Mouse (Mus musculus): ENCODE results near the gene Fstl1.

Fstl1 gene

DNA sequence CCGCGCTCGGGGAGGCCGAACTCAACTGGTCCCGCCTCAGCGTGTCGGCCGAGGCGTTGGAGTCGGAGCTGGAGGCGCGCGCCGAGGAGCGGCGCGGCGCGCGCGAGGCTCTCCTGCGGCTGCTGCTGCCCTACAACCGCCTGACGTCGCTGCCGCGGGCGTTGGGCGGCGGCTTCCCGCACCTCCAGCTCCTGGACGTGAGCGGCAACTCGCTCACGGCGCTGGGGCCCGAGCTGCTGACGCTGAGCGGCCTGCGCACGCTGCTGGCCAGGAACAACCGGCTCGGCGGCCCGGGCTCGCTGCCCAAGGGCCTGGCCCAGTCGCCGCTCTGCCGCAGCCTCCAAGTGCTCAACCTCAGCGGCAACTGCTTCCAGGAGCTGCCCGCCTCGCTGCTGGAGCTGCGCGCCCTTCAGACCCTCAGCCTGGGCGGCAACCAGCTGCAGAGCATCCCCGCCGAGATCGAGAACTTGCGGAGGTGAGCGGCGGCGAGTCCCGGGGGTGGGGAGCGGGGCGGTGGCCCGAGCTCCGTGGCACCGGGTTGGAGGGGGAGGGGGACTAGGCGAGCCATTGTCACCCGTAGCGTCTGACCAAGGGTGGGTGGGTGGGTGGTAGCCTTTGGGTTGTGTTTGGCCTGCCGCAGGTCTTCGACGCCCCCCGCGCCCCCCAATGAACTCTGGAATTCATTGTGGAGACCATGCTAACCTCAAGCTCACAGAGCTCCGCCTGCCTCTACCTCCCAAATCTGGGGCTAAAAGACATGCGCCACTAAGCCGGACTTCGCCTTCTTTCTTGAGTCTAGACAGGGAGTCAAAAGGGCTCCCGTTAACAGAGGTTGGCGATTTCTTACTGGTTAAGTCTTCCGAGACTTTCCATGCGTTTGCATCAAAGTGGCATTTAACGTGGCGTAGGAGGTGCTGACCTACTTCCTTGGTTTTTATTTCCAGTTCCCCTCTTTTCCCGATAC is 92.1 kb downstream of the Fstl1 start:
- DNase-seq (ENCODE audit: low read depth, low spot score): no peak

DNA sequence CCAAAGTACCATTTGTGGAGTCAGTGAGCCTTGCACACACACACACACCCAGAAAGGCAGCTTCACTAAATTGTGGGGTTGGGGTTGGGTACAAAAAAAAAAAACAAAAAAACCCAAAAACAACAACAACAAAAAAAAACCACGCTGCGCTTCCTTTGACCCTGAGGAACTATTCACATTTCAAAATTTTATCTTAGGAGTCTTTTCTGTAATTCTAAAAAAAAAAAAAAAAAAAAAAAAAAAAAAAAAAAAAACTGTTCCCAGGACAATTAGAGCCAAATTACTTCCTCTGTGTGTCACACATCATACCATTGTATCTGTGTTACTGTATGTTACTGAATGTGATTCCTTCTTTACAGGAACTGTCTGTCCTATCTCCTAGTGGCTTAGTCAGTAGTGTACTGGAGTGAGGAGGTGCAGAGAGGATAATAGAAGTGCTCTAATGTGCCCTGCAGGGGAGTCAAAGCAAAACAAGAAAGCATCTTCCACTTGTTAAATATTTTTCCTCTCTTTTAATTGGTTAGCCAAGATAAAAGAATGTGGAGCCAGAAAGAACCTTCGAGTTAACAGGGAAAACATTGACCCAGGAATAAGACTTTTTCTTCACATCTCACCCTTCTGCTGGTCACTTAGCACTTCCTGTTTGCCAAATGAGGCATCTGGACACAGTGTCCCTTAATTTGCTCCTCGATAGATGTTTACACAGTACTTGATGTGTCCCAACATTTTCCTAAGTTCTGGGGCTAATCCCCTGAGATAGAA is 93.0 kb downstream of the Fstl1 start:
- no peak for DNase-seq (ENCODE audit: low read depth, low spot score)

DNA sequence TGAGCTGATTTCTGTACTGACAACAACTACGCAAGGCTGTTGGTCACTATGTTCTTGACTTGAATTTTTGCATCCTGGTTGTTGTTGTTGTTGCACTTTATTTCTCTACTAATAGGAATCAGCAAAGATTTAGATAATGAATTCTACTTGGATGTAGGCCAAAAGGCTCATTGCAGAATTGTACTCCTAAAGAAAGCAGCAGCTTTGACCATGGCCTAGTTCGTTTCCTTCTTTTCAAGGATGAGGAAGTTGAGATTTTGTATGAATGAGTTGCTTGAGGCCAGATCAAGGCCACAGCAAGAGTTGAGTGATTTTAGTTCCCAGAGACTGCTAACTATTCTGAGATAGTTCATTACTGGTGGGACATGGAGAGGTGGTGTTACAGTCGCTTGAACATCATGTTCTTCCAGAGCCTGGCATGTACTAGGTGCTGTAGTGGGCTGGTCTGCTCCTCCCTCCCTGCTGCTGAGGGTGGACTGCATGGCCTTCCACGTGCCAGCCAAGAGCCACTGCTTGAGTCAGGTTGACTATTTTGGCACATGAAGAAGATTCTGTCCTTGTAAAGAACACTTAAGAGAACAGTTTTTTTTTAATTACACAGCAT is 94.5 kb downstream of the Fstl1 start:
- DNase-seq (ENCODE audit: low read depth, low spot score): no peak

DNA sequence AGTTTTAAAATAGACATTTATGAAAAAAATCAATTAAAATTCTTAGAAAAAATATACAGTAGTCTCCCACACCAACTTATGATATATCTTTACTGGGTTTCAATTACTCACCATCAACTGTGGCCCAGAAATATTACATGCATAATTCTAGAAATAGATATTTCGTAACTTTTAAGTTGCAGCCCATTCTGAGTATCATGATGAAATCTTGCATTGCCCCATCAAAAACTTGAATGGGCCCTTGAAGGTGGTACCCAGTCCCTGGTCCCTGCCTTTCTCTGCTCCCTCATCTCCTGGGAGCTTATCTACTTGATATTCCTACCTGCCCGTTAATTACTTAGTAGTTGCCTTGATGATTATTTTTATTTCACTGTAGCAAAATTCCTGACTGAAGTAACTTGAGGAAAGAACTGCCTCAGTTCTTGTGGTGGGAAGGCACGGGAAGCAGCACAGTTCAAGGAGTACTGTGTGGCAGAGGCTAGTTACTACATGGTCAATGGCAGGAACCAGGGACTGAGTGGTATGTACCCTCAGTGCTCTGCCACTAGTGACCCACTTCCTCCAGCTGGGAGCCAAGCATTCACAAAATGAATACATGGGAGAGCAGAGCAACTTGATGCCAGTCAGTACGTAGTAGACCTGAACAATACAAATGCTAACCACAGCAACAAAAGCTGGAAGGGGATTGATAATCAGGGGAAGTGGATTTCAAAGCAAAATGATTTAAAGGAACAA is 98.0 kb downstream of the Fstl1 start:
- DNase-seq (ENCODE audit: low read depth, low spot score): no peak

DNA sequence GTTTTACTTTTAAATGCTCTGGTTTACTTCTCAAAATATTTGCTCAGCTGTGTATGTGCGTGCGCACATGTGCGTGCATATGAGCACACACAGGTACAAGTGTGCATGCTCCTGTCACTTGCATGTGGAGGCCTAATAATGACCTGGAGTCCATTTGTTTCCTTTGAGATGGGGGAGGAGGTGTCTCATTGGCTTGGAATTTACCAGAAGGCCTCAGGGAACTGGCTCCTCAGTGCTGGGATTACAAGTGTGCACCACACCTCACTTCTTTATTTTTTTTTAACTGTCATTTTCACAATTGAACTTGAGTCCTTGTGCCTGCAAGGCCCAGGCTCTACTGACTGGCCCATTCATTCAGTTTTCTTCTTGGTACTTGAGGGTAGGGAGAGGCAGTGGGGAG is 100.7 kb downstream of the Fstl1 start:
- DNase-seq (ENCODE audit: low read depth, low spot score): no peak

DNA sequence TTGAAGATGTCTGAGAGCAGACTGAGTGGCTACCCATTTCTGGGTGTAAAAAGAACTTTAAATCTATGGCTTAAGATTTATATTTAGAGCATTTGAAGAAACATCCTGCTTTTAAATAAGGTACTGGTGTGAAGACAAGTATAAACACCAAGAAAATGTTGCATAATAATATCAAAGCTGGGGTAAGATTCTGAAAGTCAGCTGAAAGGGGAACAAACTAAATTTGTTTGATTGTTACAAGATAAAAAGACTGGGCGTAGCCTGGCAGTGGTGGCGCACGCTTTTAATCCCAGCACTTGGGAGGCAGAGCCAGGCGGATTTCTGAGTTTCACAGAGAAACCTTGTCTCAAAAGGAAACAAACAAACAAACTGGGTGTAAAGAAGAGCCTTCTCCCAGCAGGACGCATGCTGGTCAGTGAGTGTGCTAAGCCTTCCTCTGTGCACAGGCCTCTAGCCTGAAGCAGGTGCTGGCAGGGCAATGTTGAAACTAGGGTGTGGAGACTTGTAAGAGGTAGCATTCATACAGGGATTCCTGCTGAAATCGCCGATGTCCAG is 102.4 kb downstream of the Fstl1 start:
- no peak for DNase-seq (ENCODE audit: low read depth, low spot score)

DNA sequence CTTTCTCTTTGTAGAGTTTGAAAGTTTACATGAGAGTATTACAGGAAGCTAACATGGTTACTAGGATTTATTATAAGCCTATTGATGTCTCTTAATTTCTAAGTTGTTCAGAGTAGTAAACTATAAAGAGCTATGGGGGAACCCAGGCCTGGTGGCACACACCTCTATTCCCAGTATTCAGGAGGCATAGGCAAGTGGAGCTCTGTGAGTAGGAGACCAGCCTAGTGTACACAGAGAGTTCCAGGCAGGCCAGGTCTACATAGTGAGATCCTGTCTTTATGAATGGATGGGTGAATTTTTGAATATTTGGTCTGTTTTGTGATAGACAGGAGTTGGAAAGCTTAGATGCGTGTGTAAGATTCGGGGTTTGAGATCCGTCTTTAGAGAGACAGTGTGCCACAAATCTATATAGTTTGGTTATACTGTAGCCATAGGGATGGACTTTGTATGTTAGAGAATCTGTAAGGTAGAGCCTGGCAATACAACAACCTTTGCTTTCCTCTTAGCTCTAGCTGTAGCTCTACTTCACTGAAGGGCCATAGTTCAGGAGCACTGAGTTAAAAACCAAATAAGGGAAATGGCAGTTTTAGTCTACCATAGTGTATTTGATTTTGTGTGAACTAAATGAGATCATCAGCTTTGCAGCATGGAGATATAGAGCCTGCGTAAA is 103.2 kb downstream of the Fstl1 start:
- DNase-seq (ENCODE audit: low read depth, low spot score): no peak

DNA sequence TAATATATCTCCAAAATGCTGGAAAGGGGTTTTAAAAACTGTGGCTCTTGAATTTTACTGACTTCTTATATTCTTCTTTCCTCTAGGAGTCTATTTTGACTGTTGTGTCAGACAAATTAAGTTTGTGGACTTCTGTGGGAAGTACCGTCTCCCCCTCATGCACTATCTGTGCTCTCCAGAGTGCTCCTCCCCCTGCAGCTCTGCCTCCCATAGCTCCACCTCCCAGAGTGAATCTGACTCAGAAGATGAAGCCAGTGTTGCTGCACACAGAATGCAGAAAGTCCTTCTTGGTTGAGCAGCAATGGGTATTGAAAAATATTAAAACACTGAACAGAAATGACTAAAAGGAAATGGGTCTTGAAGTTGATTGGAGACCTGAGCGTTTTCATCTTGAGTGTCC is 104.5 kb downstream of the Fstl1 start:
- no peak for DNase-seq (ENCODE audit: low read depth, low spot score)
